Mouse (Mus musculus): ENCODE results near the gene Dmrt1.

The Dmrt1 gene

GRCm38 (mm10) chr19:25569778-25570177 is 64.4 kb downstream of the Dmrt1 start:
- 89% methylated on average over 7 of the region's 7 CpGs for WGBS

- 39% methylated on average over 10 of the region's 10 CpGs for WGBS
These were observed 69.0 kb downstream of the Dmrt1 start for GRCm38 (mm10) chr19:25574431-25574830.

GRCm38 (mm10) chr19:25574981-25575814 is 69.8 kb downstream of the Dmrt1 start:
- WGBS: 30% methylated on average over 17 of the region's 17 CpGs

DNA sequence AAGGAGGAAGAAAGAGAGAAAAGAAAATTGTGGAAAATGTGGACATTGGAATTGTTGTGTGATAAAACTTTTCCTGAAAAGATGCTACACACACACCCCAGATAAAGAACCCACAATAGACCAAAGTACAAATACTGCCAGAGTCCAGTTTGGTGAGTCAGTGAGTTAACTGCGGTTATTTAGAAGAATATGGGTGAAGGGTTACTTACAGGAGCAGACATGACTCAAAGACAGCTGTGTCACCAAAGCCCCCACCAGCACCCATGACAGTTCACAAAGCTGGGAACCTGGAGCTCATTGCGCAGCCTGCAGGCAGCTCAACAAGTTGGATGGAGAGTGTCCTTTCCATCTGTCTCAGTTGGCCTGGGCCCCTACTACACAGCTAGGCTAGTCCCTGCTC is 72.9 kb downstream of the Dmrt1 start:
- 99% methylated on average over 2 of the region's 2 CpGs for WGBS

- 94% methylated on average over 2 of the region's 2 CpGs for WGBS
These were observed 74.0 kb downstream of the Dmrt1 start for GRCm38 (mm10) chr19:25579440-25579839.

- WGBS: 64% methylated on average over 3 of the region's 3 CpGs
These were observed 92.4 kb downstream of the Dmrt1 start for GRCm38 (mm10) chr19:25597717-25598232.

DNA sequence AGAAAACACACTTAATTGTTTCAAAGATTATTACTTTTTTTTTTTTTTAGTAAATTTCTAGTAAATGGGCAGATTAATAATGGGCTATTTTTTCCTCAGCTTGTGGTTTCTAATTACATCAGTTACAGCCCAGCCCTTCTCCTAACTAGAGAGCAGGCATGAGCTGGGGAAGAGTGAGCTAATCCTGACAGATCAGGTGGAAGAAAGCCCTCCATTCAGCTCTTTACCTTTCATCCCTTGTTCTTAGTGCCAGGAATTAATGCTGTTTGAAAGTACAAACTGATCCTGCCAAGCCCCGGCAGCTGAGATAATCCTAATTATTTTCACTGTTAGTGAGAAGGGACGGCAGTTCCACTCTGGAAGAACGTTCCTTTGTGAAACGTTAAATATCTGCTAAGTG is 93.2 kb downstream of the Dmrt1 start:
- WGBS: 13% methylated on average over 4 of the region's 4 CpGs

DNA sequence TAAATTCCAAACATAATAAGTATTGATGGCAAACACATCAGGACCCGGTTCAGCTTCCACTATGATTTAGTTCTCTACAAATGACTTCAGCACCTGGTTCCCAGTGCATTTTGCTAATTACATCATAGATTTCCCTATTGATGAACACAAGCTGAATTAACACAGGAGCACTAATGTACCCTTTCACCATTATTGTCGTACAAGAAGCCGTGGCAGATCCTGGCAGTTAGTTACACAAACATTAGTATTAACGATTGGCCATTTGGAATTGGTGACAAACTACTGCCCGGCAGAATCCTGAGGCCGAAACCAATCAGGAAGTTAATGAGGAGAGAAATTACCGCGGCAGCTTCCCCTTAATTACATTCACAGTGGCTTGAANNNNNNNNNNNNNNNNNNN is 96.5 kb downstream of the Dmrt1 start:
- 9% methylated on average over 8 of the region's 8 CpGs for WGBS

GRCm38 (mm10) chr19:25607461-25608205 is 102.2 kb downstream of the Dmrt1 start:
- 6% methylated on average over 21 of the region's 21 CpGs for WGBS

GRCm38 (mm10) chr19:25608206-25608580 is 102.8 kb downstream of the Dmrt1 start:
- 16% methylated on average over 7 of the region's 7 CpGs for WGBS

DNA sequence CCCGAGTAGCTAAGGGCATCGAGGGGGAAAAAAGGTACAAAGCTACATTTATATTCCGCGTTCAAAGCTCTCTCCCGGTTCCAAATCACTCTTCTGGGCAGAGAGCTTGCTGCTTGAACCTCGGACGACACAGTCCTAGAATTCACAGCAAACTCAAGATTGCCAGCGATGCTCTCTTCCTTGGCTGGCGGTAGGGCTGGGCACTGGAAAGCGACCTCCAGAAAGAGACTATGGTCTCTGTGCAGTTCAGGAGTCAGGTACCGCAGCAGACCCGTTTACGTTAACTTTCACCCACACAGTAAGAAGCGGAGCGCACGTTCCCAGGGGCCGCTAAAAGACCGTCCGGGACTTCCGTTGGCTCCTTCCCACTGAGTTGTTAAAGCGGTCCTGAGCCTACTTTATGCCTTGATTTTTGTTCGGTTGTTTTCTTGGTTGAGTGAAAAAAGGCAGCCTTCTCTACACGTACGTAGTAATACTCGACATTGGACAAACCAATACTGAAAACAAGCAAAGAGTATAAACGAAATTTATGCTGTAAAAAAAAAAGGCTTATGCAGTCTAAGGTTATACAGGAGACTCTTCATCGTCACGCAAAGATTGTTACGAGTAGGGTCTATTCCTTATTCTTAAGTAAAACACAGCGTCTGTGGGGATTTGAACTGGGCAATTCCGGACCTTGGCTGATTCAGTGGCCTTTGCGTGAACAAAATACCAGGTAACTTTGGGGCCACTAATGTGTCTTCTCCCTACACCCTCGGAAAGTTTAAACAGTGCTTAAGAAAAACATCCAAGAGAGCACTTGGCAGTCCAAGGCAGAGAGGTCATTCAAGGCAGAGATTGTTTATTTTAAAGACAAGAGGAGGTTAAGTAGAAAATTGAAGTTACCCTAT is 103.8 kb downstream of the Dmrt1 start:
- WGBS: 14% methylated on average over 33 of the region's 33 CpGs

- 1% methylated on average over 27 of the region's 29 CpGs for whole genome bisulfite sequencing
These were observed 104.6 kb downstream of the Dmrt1 start, which contains the start of gene Dmrt3 for GRCm38 (mm10) chr19:25610015-25610410. Gene Dmrt3, plus strand, starts transcription at chr19:25610301.

- WGBS: under 1% methylated on average over 61 of the region's 71 CpGs
These were observed 105.1 kb downstream of the Dmrt1 start for GRCm38 (mm10) chr19:25610411-25611111.

- 2% methylated on average over 42 of the region's 42 CpGs for WGBS
These were observed 105.7 kb downstream of the Dmrt1 start for GRCm38 (mm10) chr19:25611116-25611515.

DNA sequence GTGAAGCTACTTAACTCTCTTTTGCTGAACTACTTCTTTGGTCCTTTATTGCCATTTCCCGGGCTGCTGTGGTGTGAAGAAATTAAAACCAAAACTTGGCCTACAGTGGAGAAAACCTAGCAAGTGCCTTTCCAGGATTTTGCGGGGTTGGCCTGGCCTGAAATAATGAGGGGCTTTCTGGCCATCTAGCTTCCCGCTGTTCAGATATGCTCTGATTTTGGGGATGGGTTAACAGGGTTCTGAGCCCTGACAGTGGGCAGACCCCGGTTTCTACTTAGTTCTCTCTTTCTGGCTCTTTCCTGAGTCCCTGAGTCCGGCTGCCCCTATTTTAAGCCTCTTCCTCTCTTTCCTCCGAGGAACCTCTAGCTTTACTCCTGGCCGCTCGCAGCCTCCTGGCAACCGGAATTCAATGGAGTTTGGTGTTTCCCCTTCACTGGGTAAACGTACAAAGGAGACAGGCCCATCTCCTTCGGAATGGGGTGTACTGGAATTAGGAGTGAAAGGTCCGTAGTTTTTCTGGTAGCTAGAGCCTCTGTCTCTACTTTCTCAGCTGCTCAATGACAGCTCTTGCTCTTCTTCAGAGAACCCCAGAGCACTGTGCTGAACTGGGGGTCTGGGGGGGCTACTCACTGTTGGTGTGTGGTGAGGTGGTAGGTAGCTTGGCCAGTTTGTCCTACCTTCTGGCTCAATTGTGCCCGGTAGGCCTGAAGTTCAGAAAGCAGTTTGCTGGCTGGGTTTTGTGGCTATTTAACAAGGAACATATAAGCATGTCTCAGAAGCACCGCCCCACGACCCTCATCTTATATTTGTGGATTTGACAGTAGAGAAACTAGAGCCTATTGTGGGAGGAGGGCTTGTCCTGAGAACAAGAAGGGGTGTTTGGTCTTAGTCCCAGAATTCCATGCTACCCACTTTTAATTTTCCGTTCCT is 106.7 kb downstream of the Dmrt1 start:
- WGBS: 45% methylated on average over 16 of the region's 16 CpGs

- 38% methylated on average over 6 of the region's 6 CpGs for whole genome bisulfite sequencing
These were observed 107.4 kb downstream of the Dmrt1 start for GRCm38 (mm10) chr19:25612806-25613295.

GRCm38 (mm10) chr19:25613476-25614300 is 108.3 kb downstream of the Dmrt1 start:
- 26% methylated on average over 13 of the region's 13 CpGs for WGBS

- WGBS: 63% methylated on average over 6 of the region's 6 CpGs
These were observed 110.5 kb downstream of the Dmrt1 start for GRCm38 (mm10) chr19:25615889-25616288.

Measured in cerebral cortex, adult 2 months (tissue).